Mouse (Mus musculus) c-Kit-positive CD71-negative TER-119-negative erythroid progenitor cells, embryonic 14.5 days (primary cell): ENCODE measurements around the gene Cox17.

Experiments used
- DNase-seq: peaks from one replicate; pipeline ENCODE4 v3.0.0-alpha.2; 2013; ENCODE audit warnings: low read depth

The Cox17 gene

GRCm38 (mm10) chr16:38395060-38395730, 48.4 kb downstream of the Cox17 start:
- no peak for DNase-seq

DNA sequence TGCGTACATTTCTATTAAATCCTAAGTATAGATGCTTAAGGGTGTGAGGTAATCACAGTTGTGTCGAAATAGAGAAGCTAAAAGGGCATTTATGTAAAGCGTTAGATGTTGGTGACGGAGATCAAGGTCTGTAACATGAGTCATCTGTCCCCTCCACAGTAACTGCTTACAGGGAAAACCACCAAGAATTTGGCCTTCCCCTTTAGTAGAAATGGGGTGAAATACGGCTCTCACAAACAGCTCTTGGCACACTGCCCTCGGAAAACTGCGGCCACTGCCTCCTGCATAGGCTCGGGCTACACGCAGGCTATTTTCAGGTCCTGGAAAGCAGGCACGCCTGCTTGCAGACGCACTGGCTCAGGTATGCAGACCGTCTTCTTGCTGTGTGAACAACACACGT, 49.4 kb downstream of the Cox17 start:
- DNase-seq = no peak

DNA sequence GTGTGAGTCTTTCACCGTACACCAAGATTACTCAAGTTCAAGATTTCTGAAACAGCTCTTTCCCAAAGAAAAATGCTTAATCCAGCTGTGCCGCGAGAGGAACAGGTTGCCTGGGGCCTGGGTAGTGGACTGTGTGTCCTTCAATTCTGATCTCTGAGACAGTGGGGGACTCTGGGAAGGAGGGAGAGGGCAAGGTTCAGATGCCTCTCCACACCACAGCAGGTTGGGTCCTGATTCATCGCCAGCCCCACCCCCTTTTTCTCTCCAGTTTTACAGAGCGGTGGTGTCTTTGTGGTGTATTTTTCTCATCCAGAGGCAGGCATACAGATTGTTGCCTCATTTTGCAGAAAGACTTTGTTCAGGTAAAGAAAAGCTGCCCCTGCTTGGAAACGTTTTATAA, 51.5 kb downstream of the Cox17 start:
- DNase-seq = no peak

GRCm38 (mm10) chr16:38399076-38399475, 52.3 kb downstream of the Cox17 start:
- no peak for DNase-seq

DNA sequence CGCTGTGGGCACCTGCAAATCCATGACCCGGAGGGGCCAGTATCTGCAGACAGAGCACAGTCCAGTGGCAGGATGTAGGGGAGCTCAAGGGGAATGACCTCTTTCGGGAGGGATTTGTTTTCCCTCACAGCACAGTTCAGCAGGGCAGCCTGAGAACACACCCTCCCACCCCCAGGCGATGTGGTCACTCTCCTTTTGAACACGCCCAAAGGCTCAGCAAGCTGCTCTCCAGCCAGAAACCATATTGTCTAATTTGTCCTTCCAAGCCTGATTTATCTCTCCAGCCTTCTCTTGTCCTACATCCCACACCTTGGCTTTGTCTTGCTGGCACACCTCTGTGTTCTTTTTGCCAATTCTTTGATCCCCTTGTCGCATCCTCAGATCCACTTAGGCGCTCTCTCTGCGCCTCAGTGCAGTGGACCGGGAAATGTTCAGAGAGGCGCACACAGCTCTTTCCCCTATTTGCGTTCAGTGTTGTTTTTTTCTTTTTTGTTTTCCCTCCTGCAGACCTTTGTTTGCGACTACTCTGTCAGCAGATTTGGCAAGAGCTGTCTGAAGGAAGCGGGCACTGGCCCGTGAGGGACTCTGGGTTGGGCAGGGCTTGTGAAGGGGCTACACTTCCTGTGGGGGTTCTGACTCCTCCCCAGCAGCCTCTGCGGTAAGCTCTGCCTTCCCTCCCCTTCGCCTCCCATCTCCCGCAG, 52.9 kb downstream of the Cox17 start:
- DNase-seq = no peak

- no peak for DNase-seq
Observed at GRCm38 (mm10) chr16:38400311-38400960, 53.6 kb downstream of the Cox17 start.

- no peak for DNase-seq
Observed at GRCm38 (mm10) chr16:38401468-38401867, 54.7 kb downstream of the Cox17 start.
